Mouse (Mus musculus): Measurements from ENCODE around the gene Mroh2a. TPM values are rescaled to one million over a fixed set of nuclear protein-coding genes. Genes with fewer than 3 reads are reported as not detected.
"Not testable (repeated sequence)": the region's sequence is repeated elsewhere in the genome, so short reads cannot be mapped to it uniquely, and the experiment has no call there.

Mroh2a gene
- polyA plus RNA-seq, 2 experiments: under 0.01 to 0.38 TPM

DNA sequence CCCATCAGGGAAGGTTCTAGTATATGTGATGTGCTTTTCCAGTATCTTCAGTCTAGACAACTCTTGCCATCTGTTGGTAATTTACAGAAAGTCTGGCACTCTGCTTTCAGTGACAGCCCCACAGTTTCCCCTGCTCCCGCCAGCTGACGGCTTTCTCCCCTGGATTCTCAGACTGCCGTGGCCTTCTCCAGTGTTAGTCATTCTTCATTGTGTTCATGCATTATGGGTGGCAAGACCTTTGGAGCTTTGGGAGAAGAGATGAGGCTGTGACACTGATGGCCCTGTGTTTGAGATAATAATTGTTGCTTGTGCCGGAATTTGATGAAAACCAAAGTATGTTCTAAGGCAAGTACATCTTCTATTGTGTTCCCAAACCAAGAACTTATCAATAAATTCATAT, 8.2 kb upstream of the Mroh2a start:
- TF ChIP-seq CTCF (IDR thresholded peaks at IDR 0.05; ENCODE audit: low read depth) (no peak), EP300 (IDR thresholded peaks at IDR 0.05; ENCODE audit: low read depth) (no peak)
- Histone ChIP-seq H3K27ac (no peak overlapping the region), H3K36me3 (replicated peaks; ENCODE audit: control insufficient read depth, insufficient read depth, low read depth) (no peaks in the 10 kb centered on the region), H3K9ac (replicated peaks) (no peak overlapping the region), H3K9me3 (ENCODE audit: control insufficient read depth, low read length) (peaks cover 11% of the 10 kb centered on the region), H3K4me3 (ENCODE audit: insufficient read depth in 1 of 2, low read depth in 2 of 2, low read length in 2 of 2) (no peak overlapping the region), H3K27me3 (ENCODE audit: control insufficient read depth, insufficient read depth, low read length) (no peaks in the 10 kb centered on the region), H3K4me2 (ENCODE audit: low read depth) (no peak overlapping the region), H3K4me1 (replicated peaks; ENCODE audit: control insufficient read depth in 2 of 2, insufficient read depth in 2 of 2, low read length in 1 of 2) (no peaks in the 10 kb centered on the region)
- no peak for DNase-seq (ENCODE audit: low read depth in 3 of 3, low spot score in 3 of 3)
- 37% methylated on average over 4 of the region's 4 CpGs for WGBS (ENCODE audit: insufficient replicate concordance)
- ATAC-seq (ENCODE audit: insufficient read depth): no peak

DNA sequence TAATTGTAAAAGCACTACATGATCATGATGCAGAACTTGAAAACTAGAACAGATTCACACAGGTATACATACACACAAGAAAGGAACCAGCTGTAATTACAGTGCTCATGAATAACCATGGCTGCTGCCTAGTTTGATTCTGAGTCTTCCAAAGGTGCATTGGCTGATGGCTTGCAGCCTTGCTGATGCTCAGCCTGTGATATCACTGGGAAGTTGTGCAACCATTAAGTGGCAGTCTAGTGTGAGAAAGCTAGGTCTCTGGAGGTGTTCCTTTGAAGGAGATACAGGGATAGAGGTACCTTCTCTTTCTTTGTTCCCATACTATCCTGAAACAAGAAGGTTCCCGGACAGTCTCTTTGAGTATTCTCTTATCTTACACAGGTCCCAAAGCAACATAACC, 7.7 kb upstream of the Mroh2a start:
- ATAC-seq (ENCODE audit: insufficient read depth) (no peak), DNase-seq (ENCODE audit: low read depth in 3 of 3, low spot score in 3 of 3) (no peak)
- Histone ChIP-seq H3K9ac (replicated peaks) (no peak overlapping the region), H3K36me3 (replicated peaks; ENCODE audit: control insufficient read depth, insufficient read depth, low read depth) (no peaks in the 10 kb centered on the region), H3K4me3 (ENCODE audit: insufficient read depth in 1 of 2, low read depth in 2 of 2, low read length in 2 of 2) (no peak overlapping the region), H3K4me2 (ENCODE audit: low read depth) (no peak overlapping the region), H3K27ac (no peak overlapping the region), H3K9me3 (ENCODE audit: control insufficient read depth, low read length) (peaks cover 7% of the 10 kb centered on the region), H3K4me1 (replicated peaks; ENCODE audit: control insufficient read depth in 2 of 2, insufficient read depth in 2 of 2, low read length in 1 of 2) (no peaks in the 10 kb centered on the region), H3K27me3 (ENCODE audit: control insufficient read depth, insufficient read depth, low read length) (no peaks in the 10 kb centered on the region)
- WGBS (ENCODE audit: insufficient replicate concordance): 7% methylated on average over 1 of the region's 1 CpGs
- no peak for TF ChIP-seq EP300 (IDR thresholded peaks at IDR 0.05; ENCODE audit: low read depth)
- TF ChIP-seq CTCF (IDR thresholded peaks at IDR 0.05; ENCODE audit: low read depth): no peak

DNA sequence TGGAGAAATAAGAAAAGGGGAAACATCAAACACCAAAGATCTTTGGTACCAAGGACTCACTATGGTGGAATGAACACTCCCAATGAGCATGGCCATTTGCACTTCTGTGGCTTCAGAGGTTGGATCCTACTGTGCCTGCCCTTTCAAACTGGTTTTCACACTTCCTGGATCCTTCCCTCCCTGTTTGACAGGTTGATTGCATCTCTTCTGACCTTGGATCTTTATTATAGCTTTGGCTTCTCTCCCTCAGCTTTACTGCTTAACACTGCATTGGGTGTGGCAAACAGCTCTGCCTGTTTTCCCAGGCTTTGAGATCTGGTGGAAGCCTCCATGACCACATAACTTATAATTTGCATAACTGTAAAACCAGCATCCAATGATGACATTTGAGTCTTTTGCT, 6.5 kb upstream of the Mroh2a start:
- Histone ChIP-seq H3K4me2 (ENCODE audit: low read depth) (no peak overlapping the region), H3K4me1 (replicated peaks; ENCODE audit: control insufficient read depth in 2 of 2, insufficient read depth in 2 of 2, low read length in 1 of 2) (no peaks in the 10 kb centered on the region), H3K27me3 (ENCODE audit: control insufficient read depth, insufficient read depth, low read length) (no peaks in the 10 kb centered on the region), H3K36me3 (replicated peaks; ENCODE audit: control insufficient read depth, insufficient read depth, low read depth) (no peaks in the 10 kb centered on the region), H3K27ac (no peak overlapping the region), H3K9ac (replicated peaks) (no peak overlapping the region), H3K4me3 (ENCODE audit: insufficient read depth in 1 of 2, low read depth in 2 of 2, low read length in 2 of 2) (no peak overlapping the region), H3K9me3 (ENCODE audit: control insufficient read depth, low read length) (peaks cover 4% of the 10 kb centered on the region)
- no peak for DNase-seq (ENCODE audit: low read depth in 3 of 3, low spot score in 3 of 3)
- ATAC-seq (ENCODE audit: insufficient read depth): no peak
- TF ChIP-seq EP300 (IDR thresholded peaks at IDR 0.05; ENCODE audit: low read depth) (no peak), CTCF (IDR thresholded peaks at IDR 0.05; ENCODE audit: low read depth) (no peak)

GRCm38 (mm10) chr1:88222216-88222615, 4.6 kb upstream of the Mroh2a start:
- Histone ChIP-seq H3K27ac (no peak overlapping the region), H3K27me3 (ENCODE audit: control insufficient read depth, insufficient read depth, low read length) (no peaks in the 10 kb centered on the region), H3K4me2 (ENCODE audit: low read depth) (no peak overlapping the region), H3K4me1 (replicated peaks; ENCODE audit: control insufficient read depth in 2 of 2, insufficient read depth in 2 of 2, low read length in 1 of 2) (no peaks in the 10 kb centered on the region), H3K9me3 (ENCODE audit: control insufficient read depth, low read length) (peaks cover 2% of the 10 kb centered on the region), H3K9ac (replicated peaks) (no peak overlapping the region), H3K36me3 (replicated peaks; ENCODE audit: control insufficient read depth, insufficient read depth, low read depth) (no peaks in the 10 kb centered on the region), H3K4me3 (ENCODE audit: insufficient read depth in 1 of 2, low read depth in 2 of 2, low read length in 2 of 2) (no peak overlapping the region)
- DNase-seq (ENCODE audit: low read depth in 3 of 3, low spot score in 3 of 3) (no peak), ATAC-seq (ENCODE audit: insufficient read depth) (no peak)
- WGBS (ENCODE audit: insufficient replicate concordance): 29% methylated on average over 2 of the region's 2 CpGs
- TF ChIP-seq EP300 (IDR thresholded peaks at IDR 0.05; ENCODE audit: low read depth) (no peak), CTCF (IDR thresholded peaks at IDR 0.05; ENCODE audit: low read depth) (no peak)

- H3K36me3 ChIP-seq (replicated peaks; ENCODE audit: control insufficient read depth, insufficient read depth, low read depth); H3K4me2 ChIP-seq (ENCODE audit: low read depth); H3K9me3 ChIP-seq (ENCODE audit: control insufficient read depth, low read length); H3K4me1 ChIP-seq (replicated peaks; ENCODE audit: control insufficient read depth in 2 of 2, insufficient read depth in 2 of 2, low read length in 1 of 2); H3K9ac ChIP-seq (replicated peaks); H3K27ac ChIP-seq; DNase-seq (ENCODE audit: low read depth in 3 of 3, low spot score in 3 of 3); H3K4me3 ChIP-seq (ENCODE audit: insufficient read depth in 1 of 2, low read depth in 2 of 2, low read length in 2 of 2); ATAC-seq (ENCODE audit: insufficient read depth); H3K27me3 ChIP-seq (ENCODE audit: control insufficient read depth, insufficient read depth, low read length): not testable (repeated sequence)
These were observed 3.7 kb upstream of the Mroh2a start for GRCm38 (mm10) chr1:88223011-88223515.

DNA sequence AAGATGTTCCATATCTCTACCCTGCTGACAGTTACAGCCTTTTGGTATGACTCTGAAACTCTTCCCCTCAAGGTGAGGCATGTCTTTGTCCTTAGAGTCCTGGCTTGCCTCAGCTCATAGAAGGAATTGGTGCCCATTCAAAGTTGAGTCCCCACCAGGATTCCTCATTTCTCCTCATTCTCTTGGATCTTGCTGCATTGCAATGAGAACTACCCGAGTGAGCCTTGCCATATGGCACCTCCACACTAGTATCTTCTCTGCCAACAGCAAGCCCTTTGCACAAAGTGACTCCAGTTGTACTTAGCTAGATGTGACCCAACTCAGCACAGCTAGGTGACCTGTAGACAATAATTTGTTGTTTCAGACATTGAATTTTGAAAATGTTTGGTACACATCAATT, 3.2 kb upstream of the Mroh2a start:
- Histone ChIP-seq H3K27me3 (ENCODE audit: control insufficient read depth, insufficient read depth, low read length) (no peaks in the 10 kb centered on the region), H3K4me1 (replicated peaks; ENCODE audit: control insufficient read depth in 2 of 2, insufficient read depth in 2 of 2, low read length in 1 of 2) (no peaks in the 10 kb centered on the region), H3K9ac (replicated peaks) (no peak overlapping the region), H3K4me2 (ENCODE audit: low read depth) (no peak overlapping the region), H3K9me3 (ENCODE audit: control insufficient read depth, low read length) (peaks cover 2% of the 10 kb centered on the region), H3K36me3 (replicated peaks; ENCODE audit: control insufficient read depth, insufficient read depth, low read depth) (no peaks in the 10 kb centered on the region), H3K4me3 (ENCODE audit: insufficient read depth in 1 of 2, low read depth in 2 of 2, low read length in 2 of 2) (no peak overlapping the region), H3K27ac (no peak overlapping the region)
- TF ChIP-seq EP300 (IDR thresholded peaks at IDR 0.05; ENCODE audit: low read depth) (no peak), CTCF (IDR thresholded peaks at IDR 0.05; ENCODE audit: low read depth) (no peak)
- no peak for ATAC-seq (ENCODE audit: insufficient read depth)
- WGBS (ENCODE audit: insufficient replicate concordance): 21% methylated on average over 1 of the region's 1 CpGs
- DNase-seq (ENCODE audit: low read depth in 3 of 3, low spot score in 3 of 3): no peak
